Mouse (Mus musculus): ENCODE data around the gene Marcks.
A peak's percentile ranks its signal among the peaks of the same experiment; 100 is the strongest.

The Marcks gene

GRCm38 (mm10) chr10:37138778-37139442 lies at the start of gene Marcks:
Gene Marcks (minus strand): TSS chr10:37138920.
- DNase-seq (ENCODE audit: low spot score in 2 of 2), result peak; percentile 83 to 90

- DNase-seq (ENCODE audit: low spot score in 2 of 2), result no peak
Observed at GRCm38 (mm10) chr10:37177071-37177470, 38.4 kb upstream of the Marcks start.

GRCm38 (mm10) chr10:37172416-37172950 lies 33.8 kb upstream of the Marcks start:
- DNase-seq (ENCODE audit: low spot score in 2 of 2), result no peak

GRCm38 (mm10) chr10:37171711-37172415 lies 33.1 kb upstream of the Marcks start:
- DNase-seq (ENCODE audit: low spot score in 2 of 2), result no peak

DNA sequence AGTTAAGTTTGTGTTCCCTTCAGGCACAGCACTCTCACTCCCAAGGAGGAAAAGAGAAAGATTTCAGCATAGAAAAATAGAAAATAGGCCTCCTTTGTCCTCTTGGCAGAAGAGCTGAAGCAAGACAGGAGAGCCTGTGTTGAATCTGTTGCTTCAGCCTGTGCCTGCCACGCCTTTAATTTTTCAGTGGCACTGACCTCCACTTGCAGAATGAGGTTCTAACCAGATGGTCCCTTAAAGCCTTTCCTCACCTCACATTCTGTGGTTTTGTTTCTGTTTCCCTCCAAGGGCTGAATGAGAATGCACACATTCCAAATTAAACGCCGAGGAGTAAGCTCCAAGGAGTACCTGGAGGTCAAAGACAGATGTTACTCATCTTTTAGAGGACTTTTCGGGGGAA lies 32.2 kb upstream of the Marcks start:
- no peak for DNase-seq (ENCODE audit: low spot score in 2 of 2)

DNA sequence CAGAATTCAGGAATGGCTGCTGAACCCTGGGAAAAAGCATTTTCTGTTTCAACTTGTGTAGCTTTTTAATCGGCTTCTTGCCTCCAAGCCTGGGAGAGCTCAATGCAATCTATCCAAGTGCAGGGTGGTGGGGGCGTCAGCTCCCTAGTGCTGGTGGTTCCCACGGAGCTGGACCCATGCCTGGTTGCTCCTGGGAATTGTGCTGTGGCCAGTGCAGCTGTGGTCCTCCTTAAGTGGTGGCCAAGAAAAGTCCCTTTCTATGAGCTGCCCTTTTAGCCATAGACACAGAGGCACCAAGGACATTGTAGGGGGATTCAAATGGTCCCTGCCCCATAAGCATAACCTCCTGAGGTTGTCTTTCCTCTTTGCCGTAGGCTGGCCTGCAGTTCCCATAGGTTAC lies 31.7 kb upstream of the Marcks start:
- DNase-seq (ENCODE audit: low spot score in 2 of 2), result peak in 1 of 2 experiments; percentile 11

DNA sequence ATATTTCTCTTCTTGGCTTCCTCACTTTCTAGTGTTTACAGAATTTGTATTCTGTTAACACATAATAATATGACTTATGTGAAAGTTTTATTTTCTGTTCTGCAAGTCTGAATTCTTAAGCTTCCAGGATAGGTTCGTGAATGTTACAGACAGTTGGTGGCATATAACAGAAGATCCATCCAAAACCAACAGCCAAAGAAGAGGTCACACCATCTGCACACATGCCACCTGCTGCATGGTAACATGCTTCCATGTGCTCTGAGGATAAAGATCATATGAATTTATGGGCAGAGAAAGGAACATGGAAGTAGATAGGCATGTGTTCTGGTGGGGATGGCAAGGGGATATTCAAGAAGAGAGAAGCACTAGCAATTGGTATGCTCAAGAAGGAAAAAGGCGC lies 28.8 kb upstream of the Marcks start:
- DNase-seq (ENCODE audit: low spot score in 2 of 2), result no peak

DNA sequence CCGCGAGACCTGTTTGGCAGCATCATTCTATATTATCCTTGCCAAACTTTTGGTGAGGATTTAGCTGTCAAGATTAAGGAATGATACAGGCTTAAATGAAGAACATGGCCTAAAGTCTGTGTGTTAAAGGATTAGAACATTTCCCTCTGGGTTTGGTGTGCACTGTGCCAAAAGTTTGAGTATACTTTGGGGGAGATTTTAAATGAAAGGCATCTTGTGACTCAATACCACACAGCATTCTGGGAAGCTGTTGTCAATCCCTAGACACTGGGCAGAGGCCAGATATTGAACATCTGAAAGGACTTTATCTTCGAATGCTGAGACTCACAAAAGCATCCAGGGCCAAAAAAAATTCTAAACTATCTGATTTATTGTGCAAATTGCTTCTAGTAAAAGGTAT lies 21.0 kb upstream of the Marcks start:
- DNase-seq (ENCODE audit: low spot score in 2 of 2), result no peak

DNA sequence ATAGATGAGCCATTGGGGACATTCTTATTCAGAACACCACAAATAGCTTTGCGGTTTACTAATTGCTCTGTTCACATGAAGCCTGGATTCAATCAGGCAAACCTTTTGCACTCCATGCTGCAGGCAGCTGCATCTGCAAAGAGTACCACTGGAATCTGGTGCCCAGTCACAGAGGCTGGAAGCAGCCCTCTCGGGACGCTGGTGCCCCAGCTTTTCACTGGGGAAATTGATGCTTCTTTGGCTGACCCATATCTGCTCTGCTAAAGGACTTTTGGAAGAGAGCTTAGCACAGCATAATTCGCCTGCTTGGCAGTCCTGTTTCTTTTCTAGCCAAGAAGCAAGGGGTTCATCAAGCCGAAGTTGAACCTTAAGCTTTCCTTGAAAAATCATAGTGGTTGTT lies 18.4 kb upstream of the Marcks start:
- DNase-seq (ENCODE audit: low spot score in 2 of 2), result no peak

- no peak for DNase-seq (ENCODE audit: low spot score in 2 of 2)
Observed at GRCm38 (mm10) chr10:37155131-37155530, 16.4 kb upstream of the Marcks start.

DNA sequence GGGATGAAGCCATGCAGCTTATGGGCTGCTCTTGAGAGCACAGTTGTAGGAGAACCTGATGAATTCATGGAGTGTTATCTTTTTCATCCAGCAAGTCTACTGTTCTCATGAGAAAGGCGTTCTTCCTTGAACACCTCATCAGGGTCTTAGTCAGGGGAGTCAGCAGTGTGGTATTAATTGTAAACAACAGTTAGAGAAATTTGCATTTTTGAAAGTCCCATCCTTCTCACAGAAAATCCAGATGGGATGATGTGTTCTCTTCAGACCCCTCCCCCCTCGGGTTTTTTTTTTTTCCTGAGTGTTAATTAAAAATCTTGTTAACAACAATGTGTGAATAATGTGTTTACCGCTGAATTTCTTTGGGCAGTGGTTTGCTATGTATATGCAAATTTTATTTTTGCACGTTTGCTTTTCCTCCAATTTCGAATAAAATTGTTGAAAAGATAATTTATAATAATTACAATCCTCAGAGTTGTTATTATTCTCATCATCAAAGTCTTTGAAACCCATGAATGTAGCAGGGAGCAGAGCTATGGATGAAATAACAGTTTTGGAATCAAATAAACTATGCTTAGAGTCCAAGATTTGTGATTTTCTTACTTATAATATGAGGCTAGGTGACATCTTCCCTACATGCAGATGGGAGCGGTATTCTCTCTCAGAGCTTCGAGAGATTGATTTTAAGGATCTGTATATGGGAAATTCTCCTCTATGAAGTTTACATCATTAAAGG lies 13.0 kb upstream of the Marcks start:
- DNase-seq (ENCODE audit: low spot score in 2 of 2), result no peak

DNA sequence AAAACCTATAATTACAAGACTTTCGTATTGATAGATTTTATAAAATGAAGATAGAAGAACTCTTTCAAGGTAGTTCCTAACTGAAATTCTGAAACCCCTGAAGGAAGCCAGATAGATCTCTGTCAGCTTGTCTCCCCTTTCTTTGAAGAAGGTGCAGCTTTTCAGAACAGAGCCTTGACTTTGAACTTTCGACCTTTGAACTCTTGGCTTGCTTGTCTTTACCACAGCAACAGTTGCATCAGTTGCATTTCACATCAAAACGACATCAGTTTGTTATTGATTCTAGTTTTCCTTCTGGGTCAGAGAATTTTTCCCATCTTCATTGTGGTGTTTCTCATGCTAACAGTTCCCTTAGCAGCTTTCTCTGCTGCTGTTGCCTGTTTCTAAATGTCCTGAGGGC lies 9.3 kb upstream of the Marcks start:
- DNase-seq (ENCODE audit: low spot score in 2 of 2), result no peak

- no peak for DNase-seq (ENCODE audit: low spot score in 2 of 2)
Observed at GRCm38 (mm10) chr10:37145456-37145855, 6.7 kb upstream of the Marcks start.

- DNase-seq (ENCODE audit: low spot score in 2 of 2), result no peak
Observed at GRCm38 (mm10) chr10:37141621-37142020, 2.9 kb upstream of the Marcks start.

DNA sequence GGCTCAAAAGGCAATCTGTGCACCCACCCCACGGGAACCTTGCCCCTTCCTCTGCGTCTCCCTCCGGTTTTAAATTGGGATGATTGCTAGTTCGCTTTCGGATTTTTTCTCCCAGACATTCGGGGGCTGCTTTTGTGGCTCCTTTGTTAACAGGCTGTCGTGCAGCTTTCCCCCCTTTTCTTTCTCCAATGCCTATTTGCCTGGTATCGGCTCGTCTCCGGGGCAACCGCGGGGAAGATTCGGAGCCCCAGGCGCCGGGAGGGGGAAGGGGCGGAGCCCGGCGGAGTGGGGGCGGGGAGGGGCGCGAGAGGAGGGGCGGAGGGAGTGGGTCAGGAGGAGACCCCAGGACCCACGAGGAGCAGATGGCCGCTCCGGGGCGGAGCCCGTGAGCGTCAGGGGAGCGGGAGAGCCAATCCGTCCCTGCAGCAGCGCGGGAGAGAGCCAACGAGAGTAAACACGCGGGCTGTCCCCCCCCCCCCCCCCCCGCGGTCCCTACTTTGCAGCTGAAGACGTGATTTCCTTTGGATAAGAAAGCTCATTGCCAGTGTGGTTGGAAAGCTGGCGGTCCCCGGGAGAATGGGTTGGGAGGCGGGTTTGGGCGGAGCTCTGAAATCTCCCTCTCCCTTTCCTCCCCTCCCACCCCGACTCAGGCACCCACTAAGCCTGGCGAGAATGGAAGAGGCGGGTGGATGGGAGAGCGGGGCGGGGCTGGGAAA lies 2.2 kb upstream of the Marcks start:
- peak; percentile 79 to 82 for DNase-seq (ENCODE audit: low spot score in 2 of 2)

GRCm38 (mm10) chr10:37140166-37140735 lies 1.5 kb upstream of the Marcks start:
- DNase-seq (ENCODE audit: low spot score in 2 of 2), result no peak

DNA sequence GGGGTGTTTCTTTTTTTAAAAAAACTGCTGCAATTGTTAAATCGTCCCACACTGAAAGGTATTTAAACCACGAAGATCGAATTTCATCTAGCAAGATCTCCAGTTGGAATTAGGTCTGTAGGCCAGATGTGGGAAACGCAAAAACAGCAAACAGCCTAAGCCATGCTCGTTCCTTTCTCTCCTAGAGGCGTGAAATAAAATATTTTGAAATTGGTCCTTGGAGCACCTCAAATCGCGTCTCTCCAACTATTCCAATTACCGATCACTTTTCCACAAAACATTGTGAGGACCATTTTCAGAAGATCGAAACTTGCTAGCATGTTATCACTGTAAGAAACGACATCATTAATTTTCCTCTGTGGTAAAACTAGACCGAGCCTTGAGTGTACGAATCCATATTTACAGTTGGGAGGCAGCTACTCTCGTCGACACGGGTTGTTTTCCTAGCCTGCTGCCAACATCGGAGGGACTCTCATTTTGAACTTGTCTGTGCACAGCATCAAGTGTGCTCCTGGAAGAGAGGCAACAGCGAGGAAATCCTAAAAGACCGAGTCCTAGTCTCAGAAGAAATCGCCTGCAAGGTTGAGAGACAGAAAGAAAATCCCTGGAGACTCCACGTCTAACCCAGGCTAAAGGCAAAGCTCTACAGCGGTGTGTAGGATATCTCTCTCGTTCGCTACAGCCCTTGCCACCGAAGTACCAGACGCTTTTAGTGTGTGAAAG lies 884 bp upstream of the Marcks start:
- peak; percentile 31 to 49 for DNase-seq (ENCODE audit: low spot score in 2 of 2)

DNA sequence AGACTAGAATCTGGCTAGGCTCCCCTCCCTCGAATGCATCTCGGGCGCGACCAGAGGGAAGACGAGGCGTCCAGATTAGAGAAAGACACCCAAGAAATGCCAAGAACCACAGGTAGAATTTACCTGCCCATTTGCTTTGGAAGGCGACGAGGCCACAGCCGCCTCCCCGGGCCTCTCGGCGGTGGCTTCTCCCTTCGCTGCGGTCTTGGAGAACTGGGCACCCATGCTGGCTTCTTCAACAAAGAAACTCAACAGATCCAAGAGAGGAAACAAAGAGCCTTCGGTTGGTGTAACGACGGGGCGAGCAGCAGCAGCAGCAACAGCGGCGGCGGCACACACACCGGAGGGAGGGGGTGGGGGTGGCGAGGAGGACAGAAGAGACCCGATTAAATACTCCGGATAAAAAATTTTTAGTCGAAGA lies 399 bp downstream of the Marcks start:
- DNase-seq (ENCODE audit: low spot score in 2 of 2), result peak; percentile 51 to 52

- peak; percentile 56 to 73 for DNase-seq (ENCODE audit: low spot score in 2 of 2)
Observed at GRCm38 (mm10) chr10:37137531-37138310, 999 bp downstream of the Marcks start.

GRCm38 (mm10) chr10:37136981-37137518 lies 1.7 kb downstream of the Marcks start:
- DNase-seq (ENCODE audit: low spot score in 2 of 2), result peak; percentile 92 to 93
